Mouse (Mus musculus) thymus, adult 2 months (tissue): ENCODE data around the gene Fkrp. TPM values are rescaled to one million over a fixed set of nuclear protein-coding genes. Genes with fewer than 3 reads are reported as not detected.

Source experiments
- DNase-seq: peaks from one replicate; pipeline ENCODE4 v3.0.0; 2021
- H3K27ac ChIP-seq: fragments of 200-500 bp; 2 replicates; pipeline ENCODE4 v1.5.1; 2012; ENCODE audit warnings: low read length, control low read depth; ENCODE audit not compliant: control insufficient read depth, insufficient read depth
- H3K27me3 ChIP-seq: fragments of 200-500 bp; 2 replicates; pipeline ENCODE4 v1.6.1; 2012; ENCODE audit warnings: mild to moderate bottlenecking, low read length, moderate library complexity, mixed read lengths; ENCODE audit not compliant: control insufficient read depth, insufficient read depth
- H3K36me3 ChIP-seq: fragments of 200-500 bp; 2 replicates; pipeline ENCODE4 v1.6.1; 2012; ENCODE audit warnings: mild to moderate bottlenecking, low read length, moderate library complexity; ENCODE audit not compliant: control insufficient read depth, insufficient read depth
- H3K4me1 ChIP-seq: fragments of 200-500 bp; replicated peaks from 2 replicates; pipeline ENCODE4 v1.6.1; 2012; ENCODE audit warnings: low read length; ENCODE audit not compliant: control insufficient read depth, insufficient read depth
- H3K4me3 ChIP-seq: fragments of 200-500 bp; 2 replicates; pipeline ENCODE4 v1.5.1; 2012; ENCODE audit warnings: mild to moderate bottlenecking, low read length, control low read depth, moderate library complexity; ENCODE audit not compliant: control insufficient read depth, insufficient read depth
- CTCF ChIP-seq: fragments of 200-500 bp; IDR thresholded peaks from 2 replicates; pipeline ENCODE4 v1.5.1; 2012; ENCODE audit warnings: mild to moderate bottlenecking, control low read depth, low read length, moderate library complexity, borderline replicate concordance; ENCODE audit not compliant: control insufficient read depth, poor library complexity, insufficient read depth; ENCODE audit errors: extremely low read depth
- POLR2A ChIP-seq: fragments of 200-500 bp; IDR thresholded peaks from 2 replicates; pipeline ENCODE4 v1.6.1; 2012; ENCODE audit warnings: mild to moderate bottlenecking, low read length, control low read depth, moderate library complexity; ENCODE audit not compliant: control insufficient read depth, poor library complexity, insufficient read depth; ENCODE audit errors: extremely low read depth
- WGBS: fragments of 180-500 bp; shearing (Covaris S2); methylation state at CpG from one replicate; pipeline ENCODE4 v1.1.7; 2018; 5-methylcytosine and 5-hydroxymethylcytosine counted together
- polyA plus RNA-seq: library from polyadenylated mRNA; depleted of rRNA; stranded (reverse); fragments of >200 nt; gene quantifications from 2 replicates; pipeline ENCODE4 v1.2.3, GENCODE M21; 2012

The Fkrp gene
- polyA plus RNA-seq, 1 experiment, result 48.7 TPM

GRCm38 (mm10) chr7:16783224-16783688, 33.3 kb downstream of the Fkrp start:
- peak; percentile 49 for DNase-seq
- H3K36me3 ChIP-seq, result no peaks in the 10 kb centered on the region; the same call in 1 of the 2 replicates
- peak overlapping the region; percentile 54 for H3K27ac ChIP-seq
- no peaks in the 10 kb centered on the region for H3K27me3 ChIP-seq
- 12% methylated on average over 10 of the region's 10 CpGs for WGBS
- TF ChIP-seq CTCF, result no peak
- no peak for TF ChIP-seq POLR2A
- peak overlapping the region; percentile 88 for H3K4me3 ChIP-seq
- H3K4me1 ChIP-seq, result peaks cover 22% of the 10 kb centered on the region

GRCm38 (mm10) chr7:16782555-16783125, 33.9 kb downstream of the Fkrp start:
- no peaks in the 10 kb centered on the region for H3K36me3 ChIP-seq
- peak; percentile 18 for DNase-seq
- H3K4me3 ChIP-seq, result peak overlapping the region; percentile 88
- 2% methylated on average over 11 of the region's 11 CpGs for WGBS
- TF ChIP-seq POLR2A (no peak), CTCF (no peak)
- peaks cover 22% of the 10 kb centered on the region for H3K4me1 ChIP-seq
- H3K27me3 ChIP-seq, result no peaks in the 10 kb centered on the region
- peak overlapping the region; percentile 46 for H3K27ac ChIP-seq

- H3K27ac ChIP-seq, result peak overlapping the region; percentile 45
- no peaks in the 10 kb centered on the region for H3K36me3 ChIP-seq
- DNase-seq, result peak; percentile 47
- WGBS, result under 1% methylated on average over 60 of the region's 60 CpGs
- no peaks in the 10 kb centered on the region for H3K27me3 ChIP-seq
- peaks cover 22% of the 10 kb centered on the region for H3K4me1 ChIP-seq
- peak overlapping the region; percentile 88 for H3K4me3 ChIP-seq
- TF ChIP-seq CTCF (no peak), POLR2A (no peak)
These were observed 34.5 kb downstream of the Fkrp start for GRCm38 (mm10) chr7:16781816-16782554.

- H3K27ac ChIP-seq, result peak overlapping the region; percentile 33; the same call in 1 of the 2 replicates
- TF ChIP-seq POLR2A (no peak), CTCF (no peak)
- H3K4me1 ChIP-seq, result peaks cover 22% of the 10 kb centered on the region
- under 1% methylated on average over 10 of the region's 10 CpGs for WGBS
- H3K4me3 ChIP-seq, result peak overlapping the region; percentile 88
- no peak for DNase-seq
- H3K36me3 ChIP-seq, result no peaks in the 10 kb centered on the region
- H3K27me3 ChIP-seq, result no peaks in the 10 kb centered on the region
These were observed 35.0 kb downstream of the Fkrp start for GRCm38 (mm10) chr7:16781555-16781815.

- 3% methylated on average over 34 of the region's 34 CpGs for WGBS
These were observed 35.5 kb downstream of the Fkrp start, which contains the start of gene Slc1a5 for GRCm38 (mm10) chr7:16780825-16781554. Gene Slc1a5 (plus strand): TSS chr7:16781340.

GRCm38 (mm10) chr7:16780076-16780475, 36.5 kb downstream of the Fkrp start:
- DNase-seq, result no peak
- peaks cover 22% of the 10 kb centered on the region for H3K4me1 ChIP-seq
- WGBS, result 94% methylated on average over 5 of the region's 5 CpGs

More at GRCm38 (mm10) chr7:16780825-16781554, 35.5 kb downstream of the Fkrp start, which contains the start of gene Slc1a5:
- peak; percentile 47; the same call in 1 of the 2 replicates for TF ChIP-seq CTCF
- TF ChIP-seq POLR2A, result peak; percentile 99
- no peaks in the 10 kb centered on the region for H3K36me3 ChIP-seq
- H3K27ac ChIP-seq, result peak within 1 kb of the TSS; percentile 45
- peak; percentile 96 for DNase-seq
- H3K27me3 ChIP-seq, result no peaks in the 10 kb centered on the region
- peak within 1 kb of the TSS; percentile 88 for H3K4me3 ChIP-seq
- H3K4me1 ChIP-seq, result peaks cover 22% of the 10 kb centered on the region

More at GRCm38 (mm10) chr7:16780076-16780475, 36.5 kb downstream of the Fkrp start:
- Histone ChIP-seq H3K4me3 (no peak overlapping the region), H3K36me3 (no peaks in the 10 kb centered on the region), H3K27ac (no peak overlapping the region), H3K27me3 (no peaks in the 10 kb centered on the region)
- TF ChIP-seq POLR2A, result no peak
- no peak for TF ChIP-seq CTCF
